Mouse (Mus musculus) G1E (cell line): ENCODE measurements around the gene Bora.

Experiments used
- CTCF ChIP-seq: IDR thresholded peaks from 2 replicates; pipeline ENCODE4 v1.5.1; 2012; ENCODE audit warnings: low read depth, low read length, inconsistent platforms, mixed read lengths
- GATA2 ChIP-seq: IDR thresholded peaks from 2 replicates; pipeline ENCODE4 v1.6.1; 2012; ENCODE audit warnings: low read depth, low read length, inconsistent platforms, borderline replicate concordance
- TAL1 ChIP-seq: conservative IDR thresholded peaks from 2 replicates; pipeline ENCODE4 v1.6.1; 2012; ENCODE audit warnings: low read depth, low read length, inconsistent platforms, mixed read lengths

- TF ChIP-seq CTCF (no peak), GATA2 (no peak), TAL1 (no peak)
Observed at GRCm38 (mm10) chr14:99103050-99103449, 57.0 kb downstream of the Bora start.
